Mouse (Mus musculus): Measurements from ENCODE around the gene Sf3a2. TPM values are rescaled to one million over a fixed set of nuclear protein-coding genes. Genes with fewer than 3 reads are reported as not detected.
A peak's percentile ranks its signal among the peaks of the same experiment; 100 is the strongest.
"Not testable (repeated sequence)": the region's sequence is repeated elsewhere in the genome, so short reads cannot be mapped to it uniquely, and the experiment has no call there.

The Sf3a2 gene
- polyA plus RNA-seq, 1 experiment from 2014 or later: 67.5 TPM

DNA sequence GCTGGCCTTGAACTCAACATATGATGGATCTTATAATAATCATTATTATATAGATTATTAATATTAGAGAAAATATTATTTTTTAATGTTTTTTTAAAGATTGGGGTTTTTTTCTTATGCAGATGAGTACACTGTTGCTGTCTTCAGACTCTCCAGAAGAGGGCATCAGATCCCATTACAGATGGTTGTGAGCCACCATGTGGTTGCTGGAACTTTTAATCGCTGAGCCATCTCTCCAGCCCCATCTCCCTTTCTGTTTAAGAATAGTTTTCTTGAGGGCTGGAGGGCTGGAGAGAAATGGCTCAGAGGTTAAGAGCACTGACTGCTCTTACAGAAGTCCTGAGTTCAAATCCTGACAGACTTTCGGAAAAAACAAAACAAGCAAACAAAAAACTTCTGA is 24.0 kb downstream of the Sf3a2 start:
- no peaks in the 10 kb centered on the region for H3K9me3 ChIP-seq
- H3K9ac ChIP-seq: no peak overlapping the region
- no peak overlapping the region for H3K4me3 ChIP-seq
- H3K27me3 ChIP-seq: no peaks in the 10 kb centered on the region
- ATAC-seq (ENCODE audit: low read depth): no peak
- no peaks in the 10 kb centered on the region for H3K36me3 ChIP-seq
- H3K4me2 ChIP-seq: no peak overlapping the region
- no peak overlapping the region for H3K27ac ChIP-seq (replicated peaks)
- no peaks in the 10 kb centered on the region for H3K4me1 ChIP-seq (replicated peaks)
- 34% methylated on average over 2 of the region's 2 CpGs for WGBS

- no peak for ATAC-seq (ENCODE audit: low read depth)
- H3K27ac ChIP-seq (replicated peaks): no peak overlapping the region
- H3K4me1 ChIP-seq (replicated peaks): peaks cover 2% of the 10 kb centered on the region
- no peaks in the 10 kb centered on the region for H3K27me3 ChIP-seq
- 86% methylated on average over 5 of the region's 5 CpGs for WGBS
- H3K9ac ChIP-seq: no peak overlapping the region
- H3K4me2 ChIP-seq: no peak overlapping the region
- no peak overlapping the region for H3K4me3 ChIP-seq
- no peaks in the 10 kb centered on the region for H3K9me3 ChIP-seq
- no peaks in the 10 kb centered on the region for H3K36me3 ChIP-seq
Observed at GRCm38 (mm10) chr10:80822528-80822927, 24.5 kb downstream of the Sf3a2 start.

DNA sequence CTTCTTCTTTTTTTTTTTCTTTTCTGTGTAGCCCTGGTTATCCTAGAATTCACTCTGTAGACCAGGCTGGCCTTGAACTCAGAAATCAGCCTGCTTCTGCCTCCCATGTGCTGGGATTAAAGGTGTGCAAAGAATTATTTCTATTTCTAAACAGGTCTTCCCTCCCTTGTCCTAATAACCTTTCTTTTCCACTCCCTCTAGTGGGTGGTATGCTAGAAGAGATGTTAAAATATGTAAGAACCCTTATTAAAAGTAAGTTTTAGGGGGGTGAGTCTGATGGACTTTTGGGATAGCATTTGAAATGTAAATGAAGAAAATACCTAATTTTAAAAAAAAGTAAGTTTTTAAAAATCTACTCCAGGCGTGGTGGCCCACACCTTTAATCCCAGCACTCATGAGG is 25.3 kb downstream of the Sf3a2 start:
- no peak for ATAC-seq (ENCODE audit: low read depth)
- no peak overlapping the region for H3K9ac ChIP-seq
- 83% methylated on average over 1 of the region's 1 CpGs for WGBS
- H3K36me3 ChIP-seq: no peaks in the 10 kb centered on the region
- no peak overlapping the region for H3K4me2 ChIP-seq
- H3K27me3 ChIP-seq: no peaks in the 10 kb centered on the region
- no peak overlapping the region for H3K27ac ChIP-seq (replicated peaks)
- H3K4me3 ChIP-seq: no peak overlapping the region
- H3K9me3 ChIP-seq: no peaks in the 10 kb centered on the region
- peaks cover 10% of the 10 kb centered on the region for H3K4me1 ChIP-seq (replicated peaks)

DNA sequence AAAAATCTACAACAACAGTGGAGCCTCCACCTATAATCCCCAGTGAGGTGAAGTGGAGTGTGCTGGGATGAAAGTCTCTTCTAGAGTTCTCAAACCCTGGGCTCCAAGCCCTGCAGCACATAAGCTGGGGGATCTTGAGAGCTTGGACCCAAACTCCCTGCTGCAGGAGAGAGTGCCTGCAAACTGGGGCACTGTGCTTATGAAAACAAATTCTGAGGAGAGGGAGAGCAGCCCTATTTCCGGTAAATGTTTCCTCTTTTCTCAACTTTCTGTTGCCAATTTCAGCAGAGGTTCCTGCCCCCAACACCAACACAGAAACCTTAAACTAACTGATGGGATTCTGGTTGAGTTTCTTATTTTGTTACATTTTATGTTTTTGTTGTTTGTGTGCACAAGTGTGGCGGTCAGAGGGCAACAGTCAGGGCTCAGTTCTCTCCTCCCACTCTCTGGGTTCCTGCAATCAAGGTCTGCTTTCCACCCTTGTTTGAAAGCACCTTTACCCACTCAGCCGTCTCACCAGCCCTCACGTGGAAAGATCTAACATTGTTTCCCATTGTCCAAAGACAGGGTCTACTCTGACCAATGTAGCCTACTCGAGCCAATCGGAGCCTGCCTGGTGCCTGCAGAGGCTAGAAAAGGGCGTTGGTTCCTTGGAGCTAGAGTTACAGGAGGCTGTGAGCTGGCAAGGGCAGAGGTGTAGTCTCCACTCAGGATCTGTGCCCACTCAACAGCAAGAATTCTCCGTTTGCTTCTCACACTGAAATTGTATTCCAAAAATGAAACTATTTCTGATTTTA is 26.0 kb downstream of the Sf3a2 start:
- Histone ChIP-seq H3K36me3 (peaks cover 4% of the 10 kb centered on the region), H3K9ac (no peak overlapping the region), H3K4me2 (no peak overlapping the region), H3K27me3 (no peaks in the 10 kb centered on the region), H3K9me3 (no peaks in the 10 kb centered on the region), H3K27ac (replicated peaks) (no peak overlapping the region), H3K4me1 (replicated peaks) (peaks cover 15% of the 10 kb centered on the region), H3K4me3 (no peak overlapping the region)
- 68% methylated on average over 8 of the region's 8 CpGs for WGBS
- no peak for ATAC-seq (ENCODE audit: low read depth)

- H3K27me3 ChIP-seq: no peaks in the 10 kb centered on the region
- H3K27ac ChIP-seq (replicated peaks): no peak overlapping the region
- WGBS: 77% methylated on average over 2 of the region's 2 CpGs
- H3K4me1 ChIP-seq (replicated peaks): peaks cover 22% of the 10 kb centered on the region
- H3K9me3 ChIP-seq: no peaks in the 10 kb centered on the region
- ATAC-seq (ENCODE audit: low read depth): no peak
- H3K9ac ChIP-seq: no peak overlapping the region
- H3K4me3 ChIP-seq: no peak overlapping the region
- H3K36me3 ChIP-seq: peaks cover 12% of the 10 kb centered on the region
- H3K4me2 ChIP-seq: no peak overlapping the region
Observed at GRCm38 (mm10) chr10:80824827-80825226, 26.8 kb downstream of the Sf3a2 start.

GRCm38 (mm10) chr10:80826151-80827062 is 28.4 kb downstream of the Sf3a2 start, which contains the start of gene Oaz1:
TSS of gene Oaz1 (plus strand) at chr10:80826656.
- Histone ChIP-seq H3K4me2 (peak within 1 kb of the TSS; percentile 100), H3K4me1 (replicated peaks) (peaks cover 31% of the 10 kb centered on the region), H3K4me3 (peak within 1 kb of the TSS; percentile 82), H3K27me3 (no peaks in the 10 kb centered on the region), H3K27ac (replicated peaks) (peak within 1 kb of the TSS; percentile 94), H3K9ac (peak within 1 kb of the TSS; percentile 93), H3K36me3 (peaks cover 26% of the 10 kb centered on the region), H3K9me3 (no peaks in the 10 kb centered on the region)
- under 1% methylated on average over 74 of the region's 82 CpGs for WGBS
- ATAC-seq (ENCODE audit: low read depth): peak; percentile 97

DNA sequence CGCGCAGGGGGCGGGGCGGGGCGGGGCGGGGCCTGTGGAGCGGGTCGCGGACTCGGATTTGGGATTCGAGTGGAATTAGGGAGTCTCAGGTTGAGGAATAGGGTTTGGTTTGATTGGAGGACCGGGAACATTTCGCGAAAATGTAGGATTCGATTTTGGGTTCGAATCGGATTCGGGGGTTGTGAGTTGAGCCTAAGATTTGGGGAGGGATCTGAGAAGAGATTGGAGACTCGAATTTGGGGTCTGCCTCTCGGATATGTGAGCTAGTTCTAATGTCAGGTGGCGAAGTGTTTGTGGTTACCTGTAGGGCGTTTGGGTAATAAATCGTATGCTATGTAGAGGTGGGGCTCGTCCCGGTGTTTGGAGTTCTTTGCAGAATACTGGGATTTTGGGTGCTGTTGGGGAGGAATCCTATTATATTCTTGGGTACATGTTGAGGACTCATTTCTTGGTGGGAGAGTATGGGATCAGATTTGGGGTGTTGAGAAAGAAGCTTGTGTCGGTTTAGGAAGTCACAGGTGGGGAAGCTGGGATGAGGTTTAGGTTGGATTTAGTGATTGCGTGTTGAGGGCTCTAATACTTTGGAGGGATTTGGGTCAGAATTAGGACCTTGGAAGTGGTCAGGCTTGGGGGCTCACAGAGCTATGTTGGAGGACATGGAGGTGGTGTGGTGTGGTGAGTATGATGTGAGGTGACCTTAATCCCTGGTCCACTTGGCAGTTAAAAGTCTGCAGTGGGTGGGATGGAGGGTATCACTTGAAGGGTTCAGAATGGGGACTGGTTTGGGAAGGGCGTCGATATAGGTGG is 29.3 kb downstream of the Sf3a2 start:
- Histone ChIP-seq H3K4me3 (peak overlapping the region; percentile 82), H3K27me3 (no peaks in the 10 kb centered on the region), H3K9ac (peak overlapping the region; percentile 93), H3K27ac (replicated peaks) (peak overlapping the region; percentile 94), H3K9me3 (no peaks in the 10 kb centered on the region), H3K4me1 (replicated peaks) (peaks cover 31% of the 10 kb centered on the region), H3K36me3 (peaks cover 26% of the 10 kb centered on the region), H3K4me2 (peak overlapping the region; percentile 100)
- ATAC-seq (ENCODE audit: low read depth): no peak
- WGBS: 8% methylated on average over 29 of the region's 29 CpGs

GRCm38 (mm10) chr10:80827870-80828420 is 29.9 kb downstream of the Sf3a2 start:
- WGBS: 78% methylated on average over 10 of the region's 10 CpGs
- no peak for ATAC-seq (ENCODE audit: low read depth)
- no peak overlapping the region for H3K27ac ChIP-seq (replicated peaks)
- H3K4me3 ChIP-seq: peak overlapping the region; percentile 82
- no peaks in the 10 kb centered on the region for H3K9me3 ChIP-seq
- peak overlapping the region; percentile 93 for H3K9ac ChIP-seq
- H3K27me3 ChIP-seq: no peaks in the 10 kb centered on the region
- peaks cover 26% of the 10 kb centered on the region for H3K36me3 ChIP-seq
- peak overlapping the region; percentile 100 for H3K4me2 ChIP-seq
- peaks cover 31% of the 10 kb centered on the region for H3K4me1 ChIP-seq (replicated peaks)

DNA sequence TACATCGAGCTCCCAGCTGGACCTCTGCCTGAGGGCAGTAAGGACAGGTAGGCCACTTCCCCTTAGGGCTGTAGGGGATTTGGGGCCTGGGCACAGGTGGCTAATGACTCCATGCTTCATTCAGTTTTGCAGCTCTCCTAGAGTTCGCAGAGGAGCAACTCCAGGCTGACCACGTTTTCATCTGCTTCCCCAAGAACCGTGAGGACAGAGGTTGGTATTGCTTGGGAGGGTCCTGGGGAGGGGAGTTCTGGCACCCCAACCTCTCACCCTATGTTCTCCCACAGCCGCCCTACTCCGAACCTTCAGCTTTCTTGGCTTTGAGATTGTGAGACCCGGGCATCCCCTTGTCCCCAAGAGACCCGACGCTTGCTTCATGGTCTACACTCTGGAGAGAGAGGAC is 30.6 kb downstream of the Sf3a2 start:
- Histone ChIP-seq H3K4me3 (peak overlapping the region; percentile 82), H3K4me1 (replicated peaks) (peaks cover 31% of the 10 kb centered on the region), H3K36me3 (peaks cover 26% of the 10 kb centered on the region), H3K4me2 (peak overlapping the region; percentile 100), H3K9ac (0 out of 2 replicates have a peak overlapping the region, but pooled peaks have one; percentile 93)
- not testable (repeated sequence) for ATAC-seq (ENCODE audit: low read depth); H3K9me3 ChIP-seq; H3K27ac ChIP-seq (replicated peaks); H3K27me3 ChIP-seq
- 86% methylated on average over 9 of the region's 9 CpGs for WGBS

DNA sequence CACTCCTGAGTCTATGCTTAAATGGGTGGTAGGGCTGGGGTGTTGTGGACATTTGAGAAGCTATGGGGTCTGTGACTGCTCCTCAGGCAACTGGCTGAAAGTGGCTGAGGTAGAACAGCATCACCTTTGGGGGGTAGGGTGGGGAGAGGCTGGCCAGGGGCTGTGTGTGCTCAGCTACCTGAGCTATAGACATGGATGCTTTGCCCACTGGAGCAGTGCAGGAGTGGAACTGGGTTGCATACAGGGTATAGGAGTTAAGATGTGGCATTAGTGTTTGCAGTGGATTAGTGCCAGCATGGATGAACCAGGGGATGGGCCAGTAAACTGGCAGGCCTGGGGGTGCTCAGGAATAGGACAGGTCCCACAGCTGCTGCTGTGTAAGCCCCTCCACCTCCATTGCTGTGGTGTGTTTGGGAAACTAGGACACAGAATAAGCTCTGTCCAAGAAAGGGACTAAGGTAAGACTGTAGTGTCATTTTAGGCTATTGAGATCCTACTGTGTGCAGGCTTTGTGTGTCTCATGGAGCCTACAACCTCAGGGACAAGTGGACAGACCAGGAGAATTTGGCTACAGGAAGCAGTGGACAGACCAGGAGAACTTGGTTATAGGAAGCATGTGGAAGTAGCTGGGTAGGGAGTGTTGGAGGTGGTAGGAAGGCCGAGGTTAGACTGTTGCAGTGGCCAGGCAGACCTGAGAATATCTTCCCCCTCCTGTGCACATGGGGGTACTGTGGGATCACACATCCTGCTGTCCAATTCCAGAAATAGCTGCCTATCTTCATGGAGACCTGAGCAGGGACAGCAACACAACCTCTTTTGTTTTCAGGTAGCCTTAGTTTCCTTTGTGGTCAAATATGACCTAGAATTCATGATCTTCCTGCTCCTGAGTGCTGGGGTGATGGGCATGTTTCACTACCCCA is 31.6 kb downstream of the Sf3a2 start:
- Histone ChIP-seq H3K4me2 (no peak overlapping the region), H3K4me3 (no peak overlapping the region), H3K4me1 (replicated peaks) (peaks cover 31% of the 10 kb centered on the region), H3K27me3 (peaks cover 17% of the 10 kb centered on the region), H3K36me3 (peaks cover 36% of the 10 kb centered on the region), H3K27ac (replicated peaks) (no peak overlapping the region), H3K9ac (0 out of 2 replicates have a peak overlapping the region, but pooled peaks have one; percentile 5), H3K9me3 (no peaks in the 10 kb centered on the region; the same call in 1 of the 2 replicates)
- ATAC-seq (ENCODE audit: low read depth): no peak
- 67% methylated on average over 1 of the region's 1 CpGs for WGBS
